Mouse (Mus musculus): ENCODE measurements around the gene Gm49318. TPM values are rescaled to one million over a fixed set of nuclear protein-coding genes. Genes with fewer than 3 reads are reported as not detected.
A peak's percentile ranks its signal among the peaks of the same experiment; 100 is the strongest.

Gene Gm49318
- polyA plus RNA-seq, 1 experiment from 2014 or later: not detected

- Histone ChIP-seq H3K4me1 (replicated peaks) (peaks cover 55% of the 10 kb centered on the region), H3K4me3 (peak overlapping the region; percentile 99), H3K27ac (replicated peaks) (peak overlapping the region; percentile 91), H3K9ac (peak overlapping the region; percentile 98), H3K27me3 (no peaks in the 10 kb centered on the region), H3K36me3 (no peaks in the 10 kb centered on the region), H3K4me2 (peak overlapping the region; percentile 76), H3K9me3 (no peaks in the 10 kb centered on the region)
- ATAC-seq (ENCODE audit: low FRiP score, low read depth): peak; percentile 20
- 2% methylated on average over 41 of the region's 43 CpGs for WGBS
Measured at GRCm38 (mm10) chr9:22050351-22050889, 20.6 kb downstream of the Gm49318 start.

GRCm38 (mm10) chr9:22049721-22050270 is 21.3 kb downstream of the Gm49318 start:
- Histone ChIP-seq H3K36me3 (no peaks in the 10 kb centered on the region), H3K4me2 (peak overlapping the region; percentile 76), H3K9me3 (no peaks in the 10 kb centered on the region), H3K4me3 (peak overlapping the region; percentile 99), H3K27ac (replicated peaks) (peak overlapping the region; percentile 91), H3K4me1 (replicated peaks) (peaks cover 51% of the 10 kb centered on the region), H3K9ac (peak overlapping the region; percentile 98), H3K27me3 (no peaks in the 10 kb centered on the region)
- 10% methylated on average over 4 of the region's 4 CpGs for WGBS
- no peak for ATAC-seq (ENCODE audit: low FRiP score, low read depth)

- H3K9me3 ChIP-seq: no peaks in the 10 kb centered on the region
- H3K36me3 ChIP-seq: no peaks in the 10 kb centered on the region
- WGBS: 45% methylated on average over 11 of the region's 11 CpGs
- no peaks in the 10 kb centered on the region for H3K27me3 ChIP-seq
- ATAC-seq (ENCODE audit: low FRiP score, low read depth): no peak
- peak overlapping the region; percentile 98 for H3K9ac ChIP-seq
- peaks cover 47% of the 10 kb centered on the region for H3K4me1 ChIP-seq (replicated peaks)
- H3K4me3 ChIP-seq: peak overlapping the region; percentile 99
- peak overlapping the region; percentile 91 for H3K27ac ChIP-seq (replicated peaks)
- peak overlapping the region; percentile 76 for H3K4me2 ChIP-seq
Measured at GRCm38 (mm10) chr9:22049315-22049714, 21.7 kb downstream of the Gm49318 start.

GRCm38 (mm10) chr9:22047329-22047728 is 23.7 kb downstream of the Gm49318 start:
- WGBS: 60% methylated on average over 9 of the region's 9 CpGs
- Histone ChIP-seq H3K27me3 (no peaks in the 10 kb centered on the region), H3K27ac (replicated peaks) (no peak overlapping the region), H3K9me3 (no peaks in the 10 kb centered on the region), H3K4me2 (peak overlapping the region; percentile 76), H3K4me1 (replicated peaks) (peaks cover 47% of the 10 kb centered on the region), H3K36me3 (no peaks in the 10 kb centered on the region), H3K4me3 (no peak overlapping the region), H3K9ac (no peak overlapping the region)
- ATAC-seq (ENCODE audit: low FRiP score, low read depth): no peak

GRCm38 (mm10) chr9:22041832-22042231 is 29.2 kb downstream of the Gm49318 start:
- H3K9me3 ChIP-seq: no peaks in the 10 kb centered on the region
- H3K4me1 ChIP-seq (replicated peaks): peaks cover 9% of the 10 kb centered on the region
- 70% methylated on average over 2 of the region's 2 CpGs for WGBS
- no peak overlapping the region for H3K9ac ChIP-seq
- H3K4me2 ChIP-seq: no peak overlapping the region
- no peak for ATAC-seq (ENCODE audit: low FRiP score, low read depth)
- no peaks in the 10 kb centered on the region for H3K36me3 ChIP-seq
- H3K27me3 ChIP-seq: no peaks in the 10 kb centered on the region
- no peak overlapping the region for H3K4me3 ChIP-seq
- H3K27ac ChIP-seq (replicated peaks): no peak overlapping the region

GRCm38 (mm10) chr9:22037826-22038225 is 33.2 kb downstream of the Gm49318 start:
- H3K27me3 ChIP-seq: no peaks in the 10 kb centered on the region
- ATAC-seq (ENCODE audit: low FRiP score, low read depth): no peak
- no peak overlapping the region for H3K4me3 ChIP-seq
- no peak overlapping the region for H3K9ac ChIP-seq
- H3K4me2 ChIP-seq: no peak overlapping the region
- H3K4me1 ChIP-seq (replicated peaks): peaks cover 12% of the 10 kb centered on the region; the same call in 1 of the 2 replicates
- H3K9me3 ChIP-seq: no peaks in the 10 kb centered on the region
- peaks cover 20% of the 10 kb centered on the region for H3K36me3 ChIP-seq
- WGBS: 84% methylated on average over 10 of the region's 10 CpGs
- H3K27ac ChIP-seq (replicated peaks): no peak overlapping the region

GRCm38 (mm10) chr9:22035300-22036044 is 35.6 kb downstream of the Gm49318 start:
- 17% methylated on average over 6 of the region's 6 CpGs for WGBS
- H3K27me3 ChIP-seq: no peaks in the 10 kb centered on the region
- no peaks in the 10 kb centered on the region for H3K9me3 ChIP-seq
- H3K4me1 ChIP-seq (replicated peaks): peaks cover 7% of the 10 kb centered on the region; the same call in 1 of the 2 replicates
- H3K36me3 ChIP-seq: peaks cover 33% of the 10 kb centered on the region
- no peak overlapping the region for H3K4me2 ChIP-seq
- no peak overlapping the region for H3K9ac ChIP-seq
- no peak for ATAC-seq (ENCODE audit: low FRiP score, low read depth)
- no peak overlapping the region for H3K27ac ChIP-seq (replicated peaks)
- H3K4me3 ChIP-seq: no peak overlapping the region

- Histone ChIP-seq H3K4me1 (replicated peaks) (no peaks in the 10 kb centered on the region), H3K9ac (no peak overlapping the region), H3K9me3 (no peaks in the 10 kb centered on the region), H3K27me3 (no peaks in the 10 kb centered on the region), H3K27ac (replicated peaks) (no peak overlapping the region), H3K4me2 (no peak overlapping the region), H3K36me3 (peaks cover 60% of the 10 kb centered on the region), H3K4me3 (no peak overlapping the region)
- no peak for ATAC-seq (ENCODE audit: low FRiP score, low read depth)
- 94% methylated on average over 9 of the region's 9 CpGs for WGBS
Measured at GRCm38 (mm10) chr9:22030386-22030785, 40.7 kb downstream of the Gm49318 start.

- H3K36me3 ChIP-seq: peaks cover 64% of the 10 kb centered on the region
- H3K27ac ChIP-seq (replicated peaks): no peak overlapping the region
- no peaks in the 10 kb centered on the region for H3K4me1 ChIP-seq (replicated peaks)
- no peaks in the 10 kb centered on the region for H3K27me3 ChIP-seq
- ATAC-seq (ENCODE audit: low FRiP score, low read depth): no peak
- no peak overlapping the region for H3K9ac ChIP-seq
- WGBS: 21% methylated on average over 7 of the region's 7 CpGs
- no peaks in the 10 kb centered on the region for H3K9me3 ChIP-seq
- H3K4me2 ChIP-seq: no peak overlapping the region
- H3K4me3 ChIP-seq: no peak overlapping the region
Measured at GRCm38 (mm10) chr9:22028467-22028866, 42.6 kb downstream of the Gm49318 start.

GRCm38 (mm10) chr9:22024592-22024991 is 46.5 kb downstream of the Gm49318 start:
- peak; percentile 13; the same call in 1 of the 2 replicates for ATAC-seq (ENCODE audit: low FRiP score, low read depth)
- H3K9ac ChIP-seq: no peak overlapping the region
- WGBS: 36% methylated on average over 8 of the region's 8 CpGs

GRCm38 (mm10) chr9:22017208-22017825 is 53.7 kb downstream of the Gm49318 start:
- peaks cover 50% of the 10 kb centered on the region for H3K36me3 ChIP-seq
- H3K9ac ChIP-seq: no peak overlapping the region
- WGBS: 68% methylated on average over 7 of the region's 7 CpGs
- H3K4me2 ChIP-seq: no peak overlapping the region
- H3K4me3 ChIP-seq: no peak overlapping the region
- no peaks in the 10 kb centered on the region for H3K4me1 ChIP-seq (replicated peaks)
- no peaks in the 10 kb centered on the region for H3K9me3 ChIP-seq
- no peak overlapping the region for H3K27ac ChIP-seq (replicated peaks)
- no peak for ATAC-seq (ENCODE audit: low FRiP score, low read depth)
- H3K27me3 ChIP-seq: no peaks in the 10 kb centered on the region

More at GRCm38 (mm10) chr9:22024592-22024991, 46.5 kb downstream of the Gm49318 start:
- H3K36me3 ChIP-seq: peaks cover 51% of the 10 kb centered on the region
- no peaks in the 10 kb centered on the region for H3K9me3 ChIP-seq
- H3K4me3 ChIP-seq: no peak overlapping the region
- no peak overlapping the region for H3K27ac ChIP-seq (replicated peaks)
- H3K4me1 ChIP-seq (replicated peaks): no peaks in the 10 kb centered on the region
- no peaks in the 10 kb centered on the region for H3K27me3 ChIP-seq
- H3K4me2 ChIP-seq: no peak overlapping the region

- Histone ChIP-seq H3K27me3 (no peaks in the 10 kb centered on the region), H3K27ac (replicated peaks) (no peak overlapping the region), H3K4me1 (replicated peaks) (no peaks in the 10 kb centered on the region), H3K36me3 (peaks cover 59% of the 10 kb centered on the region), H3K9me3 (no peaks in the 10 kb centered on the region), H3K4me2 (no peak overlapping the region), H3K9ac (no peak overlapping the region), H3K4me3 (no peak overlapping the region)
- WGBS: 68% methylated on average over 10 of the region's 10 CpGs
- ATAC-seq (ENCODE audit: low FRiP score, low read depth): no peak
Measured at GRCm38 (mm10) chr9:22016245-22016644, 54.8 kb downstream of the Gm49318 start.
